Mouse (Mus musculus): ENCODE measurements around the gene Tmub1. TPM values are rescaled to one million over a fixed set of nuclear protein-coding genes. Genes with fewer than 3 reads are reported as not detected.

The Tmub1 gene
- total RNA-seq (2021) = 10 to 100 TPM; 29.1 to 29.4 TPM

DNA sequence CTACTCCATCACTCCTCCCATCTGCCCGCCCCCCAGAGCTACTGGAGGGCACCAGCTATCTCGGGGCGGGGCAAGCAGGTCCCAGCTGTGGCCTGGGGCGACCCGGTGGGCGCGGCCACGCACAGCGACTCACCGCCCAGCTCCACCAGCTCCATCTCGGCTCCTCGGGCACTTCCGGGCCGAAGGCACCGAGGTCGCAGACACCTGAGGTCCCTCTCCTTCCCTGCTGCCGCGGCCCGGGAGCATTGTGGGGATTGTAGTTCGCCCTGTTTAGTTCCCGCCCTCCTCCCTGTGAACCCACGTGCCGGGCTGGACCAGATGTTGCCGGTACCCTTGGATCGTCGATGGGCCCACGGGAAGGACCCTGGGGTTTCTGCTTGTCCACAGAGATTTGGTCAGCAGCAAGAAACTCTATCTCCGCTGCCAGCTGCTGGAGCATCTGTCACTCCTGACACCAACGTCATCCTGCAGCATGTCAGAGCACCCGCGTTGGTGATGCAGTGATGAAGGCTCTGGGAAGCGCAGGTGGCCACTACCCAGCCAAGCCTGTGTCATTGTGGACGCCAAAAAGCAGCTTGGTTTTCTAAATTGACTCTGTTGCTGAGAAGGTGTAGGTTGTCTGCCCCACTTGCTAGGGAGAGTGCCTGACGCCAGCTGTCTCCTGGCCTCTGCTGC lies at the start of gene Tmub1:
Gene Tmub1 (minus strand): TSS at position 231 of the 675 bp plus-strand sequence.
- intact Hi-C loops (cut with DNase I) = no loop called here
- DNase-seq (ENCODE audit: extremely low spot score in 1 of 2, low spot score in 2 of 2) = peak; percentile 76 to 88

DNA sequence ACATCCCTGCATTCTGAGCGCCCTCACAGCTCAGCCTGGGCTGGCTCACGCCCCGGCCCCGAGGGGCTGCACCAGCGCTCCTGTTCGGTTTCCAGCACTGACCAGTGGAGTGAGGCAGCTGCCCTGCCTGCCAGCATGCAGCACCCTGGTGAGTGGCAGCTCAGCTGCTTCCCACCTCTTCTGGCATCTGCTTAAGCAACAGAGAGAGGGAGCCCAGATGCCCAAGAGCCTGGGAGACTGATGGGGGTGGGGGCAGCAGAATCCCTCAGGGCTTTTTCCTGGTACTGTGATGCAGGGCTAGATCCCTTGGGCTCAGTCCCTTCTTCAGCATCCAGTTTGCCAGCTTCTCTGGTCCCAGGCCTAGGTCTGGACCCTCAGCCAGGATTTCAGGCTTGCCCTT lies 49.1 kb upstream of the Tmub1 start:
- DNase-seq (ENCODE audit: extremely low spot score in 1 of 2, low spot score in 2 of 2) = no peak
- intact Hi-C loops (cut with DNase I) = no loop called here

- intact Hi-C loops (cut with DNase I) = no loop called here
- DNase-seq (ENCODE audit: extremely low spot score in 1 of 2, low spot score in 2 of 2) = no peak
Observed at GRCm38 (mm10) chr5:24495019-24495418, 47.4 kb upstream of the Tmub1 start.

DNA sequence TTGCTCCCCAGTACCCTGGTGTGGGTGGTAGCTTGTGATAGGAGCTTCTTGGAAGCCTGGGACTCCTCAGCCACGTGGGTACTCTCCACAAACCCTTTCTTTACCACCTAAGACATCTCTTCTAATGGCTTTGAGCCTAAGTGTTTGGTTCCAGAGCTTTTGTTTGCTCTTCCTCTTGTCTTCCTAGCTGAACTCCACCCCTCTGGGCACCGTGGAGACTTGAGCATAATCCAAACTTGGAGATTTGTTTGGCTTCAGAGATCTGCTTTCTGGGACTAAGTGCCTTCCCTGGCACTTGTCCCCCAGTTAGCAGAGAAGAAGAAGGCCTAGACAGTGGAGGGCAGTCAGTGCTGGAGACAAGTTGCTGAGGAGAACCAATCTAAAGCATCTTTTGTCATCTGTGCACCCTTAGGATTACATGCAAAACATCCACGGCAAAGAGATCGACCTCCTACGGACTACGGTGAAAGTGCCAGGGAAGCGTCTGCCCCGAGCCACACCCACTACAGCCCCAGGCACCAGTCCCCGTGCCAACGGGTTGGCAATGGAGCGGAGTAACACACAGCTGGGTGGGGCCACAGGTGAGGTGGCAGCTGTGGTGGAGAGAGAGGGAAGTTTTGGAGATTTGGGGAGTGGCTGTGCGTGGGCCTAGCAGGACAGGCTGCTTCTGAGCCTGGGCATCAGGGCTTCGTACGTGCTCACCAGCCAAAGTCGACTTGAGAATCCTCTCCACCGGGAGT lies 45.1 kb upstream of the Tmub1 start:
- intact Hi-C loops (cut with DNase I) = no loop called here
- no peak for DNase-seq (ENCODE audit: extremely low spot score in 1 of 2, low spot score in 2 of 2)

GRCm38 (mm10) chr5:24490413-24490920 lies 42.8 kb upstream of the Tmub1 start:
- no peak for DNase-seq (ENCODE audit: extremely low spot score in 1 of 2, low spot score in 2 of 2)
- intact Hi-C loops (cut with DNase I) = no loop called here

DNA sequence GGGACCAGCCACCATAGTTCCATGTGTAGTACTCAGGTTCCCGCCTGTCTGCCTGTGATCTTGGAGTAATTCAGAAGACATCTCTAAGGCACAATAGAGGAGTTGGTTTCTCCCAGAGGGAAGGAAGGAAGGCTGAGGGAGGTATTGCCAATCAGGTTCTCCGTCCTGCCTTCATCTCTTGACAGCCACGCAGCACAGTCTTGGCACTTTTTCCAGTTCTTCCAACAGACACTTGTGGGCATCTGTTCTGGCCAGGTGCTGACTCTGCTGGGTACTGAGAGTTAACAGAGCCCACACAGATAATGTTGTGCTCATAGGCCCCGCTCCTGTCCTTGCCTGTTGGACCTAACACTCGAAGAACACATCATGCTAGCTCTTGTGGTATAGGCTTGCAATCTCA lies 39.1 kb upstream of the Tmub1 start:
- intact Hi-C loops (cut with DNase I) = loop anchor here (10.0 kb wide), 1 partner anchor 168 kb away; no protein-coding TSS in a partner anchor
- no peak for DNase-seq (ENCODE audit: extremely low spot score in 1 of 2, low spot score in 2 of 2)

DNA sequence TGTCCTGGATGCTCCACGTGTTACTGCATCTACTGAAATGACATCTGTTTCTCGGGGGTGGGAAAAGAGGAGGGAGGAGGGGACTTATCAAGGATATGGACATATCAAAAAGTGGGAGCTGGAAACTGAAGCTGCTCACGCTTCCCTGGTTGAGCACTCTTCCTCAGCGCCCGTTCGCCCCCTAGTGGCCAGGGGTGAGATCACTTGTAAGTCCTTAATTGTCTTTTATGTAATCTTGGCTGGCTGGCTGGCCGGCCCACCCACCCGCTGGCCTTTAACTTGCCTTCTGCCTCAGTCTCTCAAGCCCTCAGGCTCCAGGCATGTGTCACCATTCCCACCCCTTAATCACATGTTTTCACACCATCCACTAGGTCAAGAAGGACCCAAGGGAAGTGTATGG lies 38.4 kb upstream of the Tmub1 start:
- intact Hi-C loops (cut with DNase I) = loop anchor here (10.0 kb wide), 1 partner anchor 169 kb away; no protein-coding TSS in a partner anchor
- DNase-seq (ENCODE audit: extremely low spot score in 1 of 2, low spot score in 2 of 2) = peak; percentile 85 to 90

DNA sequence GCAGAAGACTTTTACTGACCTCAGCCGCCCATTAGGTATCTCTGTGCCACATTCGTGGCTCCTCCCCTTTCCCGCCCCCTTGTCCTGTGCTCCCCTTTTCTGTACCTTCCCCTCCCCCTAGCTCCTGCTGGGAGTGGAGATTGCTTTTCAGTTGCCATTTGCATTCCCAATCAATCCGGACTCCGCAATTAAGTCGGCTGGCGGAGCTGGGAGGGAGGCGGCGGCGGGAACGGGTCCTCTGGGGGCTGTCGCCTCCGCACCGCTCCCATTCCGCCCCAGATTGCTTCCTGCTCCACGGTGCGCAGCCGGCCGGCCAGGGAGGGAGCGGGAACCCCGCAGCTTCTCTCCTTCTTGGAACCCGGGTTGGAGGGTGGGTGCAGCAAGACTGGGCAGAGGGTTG lies 37.3 kb upstream of the Tmub1 start:
- DNase-seq (ENCODE audit: extremely low spot score in 1 of 2, low spot score in 2 of 2) = no peak
- intact Hi-C loops (cut with DNase I) = loop anchor here (10.0 kb wide), 1 partner anchor 170 kb away; no protein-coding TSS in a partner anchor

DNA sequence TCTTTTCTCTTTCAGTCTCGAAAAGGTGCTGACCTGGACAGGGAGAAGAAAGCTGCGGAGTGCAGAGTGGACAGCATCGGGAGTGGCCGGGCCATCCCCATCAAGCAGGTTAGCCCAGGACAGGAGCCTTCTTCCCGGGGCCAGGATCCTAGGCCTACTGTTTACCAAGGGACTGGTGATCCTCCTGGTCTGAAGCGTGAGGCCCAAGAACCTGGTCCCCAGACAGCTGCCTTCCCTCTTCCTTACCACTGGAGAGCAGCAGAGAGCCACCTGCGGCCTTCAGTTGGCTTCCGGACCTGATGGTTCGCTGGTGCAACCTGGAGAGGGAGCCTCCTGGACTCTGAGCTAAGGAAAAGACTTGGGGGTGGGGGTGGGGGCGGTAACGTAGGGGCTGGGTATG lies 35.7 kb upstream of the Tmub1 start:
- intact Hi-C loops (cut with DNase I) = loop anchor here (10.0 kb wide), 1 partner anchor 171 kb away; no protein-coding TSS in a partner anchor
- peak; percentile 58 to 70 for DNase-seq (ENCODE audit: extremely low spot score in 1 of 2, low spot score in 2 of 2)

- DNase-seq (ENCODE audit: extremely low spot score in 1 of 2, low spot score in 2 of 2) = no peak
- intact Hi-C loops (cut with DNase I) = loop anchor here (10.0 kb wide), 1 partner anchor 172 kb away; no protein-coding TSS in a partner anchor
Observed at GRCm38 (mm10) chr5:24482247-24483079, 34.8 kb upstream of the Tmub1 start.

DNA sequence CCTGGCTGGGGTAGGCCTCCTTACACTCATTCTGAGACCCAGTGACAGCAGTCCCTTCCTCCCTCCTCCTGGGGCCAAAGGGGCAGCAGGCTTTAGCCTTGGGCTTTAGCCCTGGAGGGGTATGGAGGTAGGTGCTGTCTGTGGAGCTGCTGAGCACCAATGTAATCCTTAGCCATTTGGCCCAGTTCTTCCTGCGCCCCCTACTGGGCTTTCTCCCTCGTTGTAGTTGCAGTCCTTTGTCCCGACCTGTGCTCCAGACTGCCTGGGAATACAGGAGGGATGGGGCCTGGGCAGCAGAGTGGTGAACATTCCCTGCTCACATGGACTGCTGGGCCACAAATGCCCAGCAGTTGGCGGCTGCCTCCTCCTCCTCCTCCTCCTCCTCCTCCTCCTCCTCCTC lies 34.0 kb upstream of the Tmub1 start:
- intact Hi-C loops (cut with DNase I) = loop anchor here (10.0 kb wide), 1 partner anchor 173 kb away; no protein-coding TSS in a partner anchor
- DNase-seq (ENCODE audit: extremely low spot score in 1 of 2, low spot score in 2 of 2) = peak; percentile 38 to 80

GRCm38 (mm10) chr5:24477909-24478308 lies 30.3 kb upstream of the Tmub1 start:
- intact Hi-C loops (cut with DNase I) = loop anchor here (5.0 kb wide), 1 partner anchor 56 kb away; the partner anchor contains the start of genes Cdk5 and Slc4a2

GRCm38 (mm10) chr5:24475476-24476241 lies 28.0 kb upstream of the Tmub1 start:
- intact Hi-C loops (cut with DNase I) = loop anchor here (5.0 kb wide), 1 partner anchor 53 kb away; the partner anchor contains the start of genes Cdk5 and Slc4a2
- DNase-seq (ENCODE audit: extremely low spot score in 1 of 2, low spot score in 2 of 2) = no peak

More at GRCm38 (mm10) chr5:24477909-24478308, 30.3 kb upstream of the Tmub1 start:
- DNase-seq (ENCODE audit: extremely low spot score in 1 of 2, low spot score in 2 of 2) = no peak

DNA sequence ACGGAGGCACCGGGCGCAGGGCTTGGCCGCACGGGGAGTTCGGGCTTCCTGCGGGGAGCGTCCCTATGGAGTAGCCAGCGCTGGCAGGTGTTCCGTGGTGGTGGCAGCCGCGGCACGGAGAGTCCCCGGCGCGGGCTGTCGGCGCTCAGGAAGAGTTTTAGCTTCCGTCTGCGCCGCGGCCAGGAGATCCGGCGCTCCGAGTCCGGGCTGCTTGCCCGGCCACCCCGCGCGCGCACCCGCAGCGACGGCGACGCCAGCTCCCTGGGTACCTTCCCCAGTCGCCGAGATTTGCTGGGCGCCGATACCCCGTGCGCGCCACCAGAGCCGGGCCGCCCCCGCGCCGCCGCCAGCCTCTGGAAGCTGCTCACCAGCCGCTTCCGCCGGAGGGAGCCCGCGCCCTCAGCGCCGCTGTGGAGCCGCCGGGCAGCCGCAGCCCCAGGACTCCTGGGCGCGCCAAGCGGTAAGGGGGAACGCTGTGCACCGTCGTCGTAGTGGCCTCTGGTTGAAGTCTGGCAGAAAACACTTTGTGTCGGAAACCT lies 27.1 kb upstream of the Tmub1 start:
- DNase-seq (ENCODE audit: extremely low spot score in 1 of 2, low spot score in 2 of 2) = peak; percentile 38 to 80
- intact Hi-C loops (cut with DNase I) = loop anchor here (5.0 kb wide), 1 partner anchor 52 kb away; the partner anchor contains the start of genes Cdk5 and Slc4a2

DNA sequence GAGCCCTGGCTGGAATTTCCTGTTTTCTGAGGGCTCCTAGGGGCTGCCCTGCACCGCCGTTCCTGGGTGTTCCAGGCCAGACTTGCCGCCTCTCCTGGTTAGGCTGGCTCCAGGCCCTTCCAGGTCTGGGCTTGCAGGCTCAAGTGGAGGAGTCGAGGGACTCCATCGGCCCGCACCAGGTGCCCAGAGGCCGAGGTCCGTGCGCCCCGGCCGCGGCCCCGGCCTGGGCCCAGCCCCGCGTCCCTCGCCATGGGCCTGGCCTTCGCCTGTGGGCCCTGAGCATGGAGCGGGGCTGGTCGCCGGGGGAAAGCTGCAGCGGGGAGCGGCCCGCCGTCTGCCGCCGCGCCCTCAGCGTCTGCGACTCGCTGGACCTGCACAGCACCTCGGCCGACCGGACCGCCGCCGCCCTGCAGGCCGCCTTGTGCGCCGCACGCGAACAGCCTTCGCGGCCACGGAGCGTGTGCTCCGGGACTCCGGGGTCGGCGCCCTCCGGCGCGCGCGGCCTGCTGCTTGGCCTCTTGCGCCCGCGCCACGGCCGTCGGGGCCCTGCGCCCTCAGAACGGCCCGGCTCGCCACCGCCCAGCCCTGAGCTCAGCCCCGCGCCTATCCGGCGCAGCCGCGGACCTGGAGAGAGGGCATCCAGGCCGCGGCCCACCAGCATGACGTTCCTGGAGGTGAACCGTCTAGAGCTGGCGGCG lies 26.5 kb upstream of the Tmub1 start:
- intact Hi-C loops (cut with DNase I) = no loop called here
- peak in 1 of 2 experiments; percentile 43 for DNase-seq (ENCODE audit: extremely low spot score in 1 of 2, low spot score in 2 of 2)

- DNase-seq (ENCODE audit: extremely low spot score in 1 of 2, low spot score in 2 of 2) = no peak
- intact Hi-C loops (cut with DNase I) = no loop called here
Observed at GRCm38 (mm10) chr5:24472884-24473619, 25.4 kb upstream of the Tmub1 start.

Measured in left cerebral cortex, postnatal 10 days (tissue).